Mouse (Mus musculus): Measurements from ENCODE around the gene Rnf149.
A peak's percentile ranks its signal among the peaks of the same experiment; 100 is the strongest.
"Not testable (repeated sequence)": the region's sequence is repeated elsewhere in the genome, so short reads cannot be mapped to it uniquely, and the experiment has no call there.

The Rnf149 gene

GRCm38 (mm10) chr1:39577253-39577705 lies at the start of gene Rnf149:
Rnf149 (minus strand) TSS chr1:39577405.
- peak; percentile 99 to 100 for DNase-seq

- no peak for DNase-seq
These were observed 48.3 kb upstream of the Rnf149 start for GRCm38 (mm10) chr1:39625491-39625890.

- DNase-seq: no peak
These were observed 46.5 kb upstream of the Rnf149 start for GRCm38 (mm10) chr1:39623729-39624128.

- no peak for DNase-seq
These were observed 45.9 kb upstream of the Rnf149 start for GRCm38 (mm10) chr1:39623106-39623505.

GRCm38 (mm10) chr1:39618524-39618923 lies 41.3 kb upstream of the Rnf149 start:
- no peak for DNase-seq

- no peak for DNase-seq
These were observed 38.3 kb upstream of the Rnf149 start for GRCm38 (mm10) chr1:39615526-39615925.

GRCm38 (mm10) chr1:39614462-39615279 lies 37.5 kb upstream of the Rnf149 start:
- DNase-seq: peak; percentile 58 to 61

GRCm38 (mm10) chr1:39613061-39613460 lies 35.9 kb upstream of the Rnf149 start:
- no peak for DNase-seq

- DNase-seq: no peak
These were observed 35.3 kb upstream of the Rnf149 start for GRCm38 (mm10) chr1:39612491-39612890.

- no peak for DNase-seq
These were observed 31.3 kb upstream of the Rnf149 start for GRCm38 (mm10) chr1:39608534-39608933.

- DNase-seq: no peak
These were observed 25.3 kb upstream of the Rnf149 start for GRCm38 (mm10) chr1:39602477-39602876.

- no peak for DNase-seq
These were observed 21.5 kb upstream of the Rnf149 start for GRCm38 (mm10) chr1:39598726-39599125.

- DNase-seq: not testable (repeated sequence)
These were observed 19.9 kb upstream of the Rnf149 start for GRCm38 (mm10) chr1:39597135-39597534.

- DNase-seq: no peak
These were observed 16.6 kb upstream of the Rnf149 start for GRCm38 (mm10) chr1:39593836-39594235.

- DNase-seq: no peak
These were observed 14.9 kb upstream of the Rnf149 start for GRCm38 (mm10) chr1:39592090-39592489.

GRCm38 (mm10) chr1:39591557-39591956 lies 14.4 kb upstream of the Rnf149 start:
- DNase-seq: not testable (repeated sequence)

- DNase-seq: no peak
These were observed 13.0 kb upstream of the Rnf149 start for GRCm38 (mm10) chr1:39590193-39590592.

GRCm38 (mm10) chr1:39585416-39585815 lies 8.2 kb upstream of the Rnf149 start:
- DNase-seq: no peak

GRCm38 (mm10) chr1:39583173-39583572 lies 6.0 kb upstream of the Rnf149 start:
- no peak for DNase-seq

- no peak for DNase-seq
These were observed 4.0 kb upstream of the Rnf149 start for GRCm38 (mm10) chr1:39581215-39581614.

GRCm38 (mm10) chr1:39579139-39579538 lies 1.9 kb upstream of the Rnf149 start:
- DNase-seq: no peak

- no peak for DNase-seq
These were observed 1.2 kb upstream of the Rnf149 start for GRCm38 (mm10) chr1:39578446-39578845.

- DNase-seq: peak in 1 of 2 experiments; percentile 73
These were observed 568 bp downstream of the Rnf149 start for GRCm38 (mm10) chr1:39576431-39577243.
